Mouse (Mus musculus) liver, embryonic 14.5 days (tissue): ENCODE data around the gene Gna12. TPM values are rescaled to one million over a fixed set of nuclear protein-coding genes. Genes with fewer than 3 reads are reported as not detected.

ENCODE experiments used
- ATAC-seq: fragments of 200-750 bp; cut with Nextera tagmentation; 2 replicates; pipeline ENCODE4 v1.8.0; 2017; ENCODE audit warnings: moderate number of reproducible peaks, mild to moderate bottlenecking, moderate library complexity; ENCODE audit not compliant: insufficient read depth
- DNase-seq, 3 experiments: peaks; one replicate each; pipeline ENCODE4 v3.0.0-alpha.2; 2012 to 2013; ENCODE audit warnings: low read depth in 3 of 3, low spot score in 3 of 3
- H3K27ac ChIP-seq: fragments of 300-500 bp; sonication (generic); 2 replicates; pipeline ENCODE4 v1.5.1; 2014; ENCODE audit warnings: moderate library complexity, mild to moderate bottlenecking, control low read depth, inconsistent platforms
- H3K27me3 ChIP-seq: fragments of 300-500 bp; sonication (generic); 2 replicates; pipeline ENCODE4 v1.6.1; 2014; ENCODE audit warnings: mild to moderate bottlenecking, low read length, moderate library complexity; ENCODE audit not compliant: control insufficient read depth, insufficient read depth
- H3K36me3 ChIP-seq: fragments of 300-500 bp; sonication (generic); replicated peaks from 2 replicates; pipeline ENCODE4 v1.6.1; 2014; ENCODE audit warnings: low read depth; ENCODE audit not compliant: control insufficient read depth, insufficient read depth
- H3K4me1 ChIP-seq, 2 experiments: fragments of 200-500 bp in 1 of 2; fragments of 300-500 bp in 1 of 2; sonication (generic) in 1 of 2; replicated peaks; 2 replicates each; pipeline ENCODE4 v1.6.1; 2012 to 2014; ENCODE audit warnings: antibody characterized with exemption in 1 of 2, inconsistent platforms in 1 of 2, low read length in 1 of 2; ENCODE audit not compliant: control insufficient read depth in 2 of 2, insufficient read depth in 2 of 2
- H3K4me2 ChIP-seq: fragments of 300-500 bp; sonication (generic); 2 replicates; pipeline ENCODE4 v1.6.1; 2014; ENCODE audit warnings: low read depth, mild to moderate bottlenecking, control low read depth, moderate library complexity
- H3K4me3 ChIP-seq, 2 experiments: fragments of 200-500 bp in 1 of 2; fragments of 300-500 bp in 1 of 2; sonication (generic) in 1 of 2; 2 replicates each; pipeline ENCODE4 v1.5.1; 2012 to 2014; ENCODE audit warnings: low read depth in 2 of 2, low read length in 2 of 2, mild to moderate bottlenecking in 2 of 2, control low read depth in 1 of 2, inconsistent platforms in 1 of 2, moderate library complexity in 1 of 2; ENCODE audit not compliant: insufficient read depth in 1 of 2
- H3K9ac ChIP-seq: fragments of 300-500 bp; sonication (generic); replicated peaks from 2 replicates; pipeline ENCODE4 v1.6.1; 2014; ENCODE audit warnings: mild to moderate bottlenecking, control low read depth, moderate library complexity
- H3K9me3 ChIP-seq: fragments of 300-500 bp; sonication (generic); 2 replicates; pipeline ENCODE4 v1.6.1; 2016; ENCODE audit warnings: low read length, mixed read lengths; ENCODE audit not compliant: control insufficient read depth
- CTCF ChIP-seq: IDR thresholded peaks from 2 replicates; pipeline ENCODE4 v1.5.1; 2016; ENCODE audit warnings: antibody characterized with exemption, low read depth, control low read depth
- EP300 ChIP-seq: IDR thresholded peaks from 2 replicates; pipeline ENCODE4 v1.6.1; 2016; ENCODE audit warnings: antibody characterized with exemption, low read depth
- WGBS: fragments of 180-500 bp; shearing (Covaris S2); extraction: QIAGEN DNeasy Blood & Tissue Kit; methylation state at CpG from one replicate; pipeline ENCODE4 v1.1.7; 2014; ENCODE audit not compliant: insufficient replicate concordance; 5-methylcytosine and 5-hydroxymethylcytosine counted together
- polyA plus RNA-seq, 2 experiments: library from polyadenylated mRNA; depleted of rRNA in 1 of 2; stranded (reverse) in 1 of 2; unstranded in 1 of 2; fragments of >200 nt; fragmentation: Nextera tagmentation in 1 of 2; extraction: Ambion mirVana in 1 of 2; gene quantifications; 2 replicates each; pipeline versions ENCODE4 v1.2.1 to v1.2.3; 2012 to 2014

Gene Gna12
- polyA plus RNA-seq, 2 experiments, result 5.4 to 14.2 TPM

DNA sequence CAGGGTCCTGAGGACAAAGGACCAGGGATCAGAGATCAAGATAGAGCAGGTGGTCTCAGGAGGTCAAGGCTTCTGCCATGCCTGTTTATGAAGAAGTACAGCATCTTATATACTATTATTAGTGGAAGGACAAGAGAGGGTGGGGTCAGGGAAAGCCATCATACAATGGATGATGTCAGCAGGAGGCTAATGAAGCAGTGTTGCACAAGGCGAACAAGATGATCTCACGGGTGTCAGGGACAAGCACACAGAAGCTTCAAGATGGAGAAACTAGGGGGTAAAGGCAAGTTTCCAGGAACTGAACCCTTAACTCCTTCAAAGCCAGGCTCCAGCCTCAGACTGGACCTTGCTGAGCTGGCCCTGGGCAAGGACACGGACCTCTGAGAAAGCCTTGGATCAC lies 108.1 kb downstream of the Gna12 start:
- ATAC-seq, result no peak
- Histone ChIP-seq H3K9ac (no peak overlapping the region), H3K36me3 (peaks cover 2% of the 10 kb centered on the region; the same call in 1 of the 2 replicates), H3K9me3 (no peaks in the 10 kb centered on the region), H3K4me3 (no peak overlapping the region), H3K4me2 (no peak overlapping the region), H3K27me3 (no peaks in the 10 kb centered on the region), H3K4me1 (no peaks in the 10 kb centered on the region), H3K27ac (no peak overlapping the region)
- no peak for TF ChIP-seq EP300
- no peak for TF ChIP-seq CTCF
- 52% methylated on average over 3 of the region's 3 CpGs for WGBS
- DNase-seq, result no peak

DNA sequence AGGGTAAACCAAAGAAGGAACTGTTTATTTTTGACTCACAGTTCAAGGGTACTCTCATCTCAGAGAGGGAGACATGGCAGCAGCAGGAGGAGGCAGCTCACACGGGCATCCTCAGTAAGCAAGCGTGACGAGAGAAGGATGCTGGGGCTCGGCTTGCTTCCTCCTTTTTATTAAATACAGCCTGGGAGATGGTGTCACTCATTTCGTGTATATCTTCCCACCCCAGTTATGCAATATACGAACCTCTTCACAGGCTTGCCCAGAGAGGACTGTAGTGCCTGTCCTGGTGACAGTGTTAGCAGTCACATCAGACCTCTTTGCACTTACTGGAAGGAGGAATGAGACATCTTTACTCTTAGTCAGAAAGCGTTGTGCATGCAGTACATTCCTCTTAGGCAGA lies 109.5 kb downstream of the Gna12 start:
- H3K27me3 ChIP-seq, result no peaks in the 10 kb centered on the region
- H3K4me2 ChIP-seq, result no peak overlapping the region
- H3K9me3 ChIP-seq, result no peaks in the 10 kb centered on the region
- H3K9ac ChIP-seq, result no peak overlapping the region
- no peak overlapping the region for H3K4me3 ChIP-seq
- H3K36me3 ChIP-seq, result peaks cover 3% of the 10 kb centered on the region; the same call in 1 of the 2 replicates
- no peak for TF ChIP-seq CTCF
- no peak for TF ChIP-seq EP300
- DNase-seq (no peak), ATAC-seq (no peak)
- H3K27ac ChIP-seq, result no peak overlapping the region
- WGBS, result 44% methylated on average over 7 of the region's 7 CpGs
- H3K4me1 ChIP-seq, result no peaks in the 10 kb centered on the region

DNA sequence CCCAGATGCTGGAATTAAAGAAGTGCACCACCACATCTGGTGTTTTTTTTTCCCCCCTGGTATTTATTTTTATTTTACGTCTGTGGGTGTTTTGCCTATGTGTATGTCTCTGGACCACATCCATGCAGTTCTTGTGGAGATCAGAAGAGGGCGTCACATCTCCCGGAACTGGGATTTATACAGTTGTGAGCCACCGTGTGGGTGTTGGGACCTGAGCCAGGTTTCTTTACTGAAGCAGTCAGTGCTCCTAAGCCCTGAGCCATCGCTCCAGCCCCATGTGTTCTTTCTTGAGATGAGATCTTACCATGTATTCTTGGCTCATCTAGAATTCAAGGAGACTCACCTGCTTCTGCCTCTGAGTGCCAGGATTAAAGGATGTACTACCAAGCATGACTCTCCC lies 119.2 kb downstream of the Gna12 start:
- 68% methylated on average over 5 of the region's 5 CpGs for WGBS
- Histone ChIP-seq H3K27ac (no peak overlapping the region), H3K9me3 (no peaks in the 10 kb centered on the region), H3K27me3 (no peaks in the 10 kb centered on the region), H3K4me1 (peaks cover 0 to 3% of the 10 kb centered on the region in 2 experiments; a peak in 3 of 4 replicates), H3K9ac (no peak overlapping the region), H3K36me3 (peaks cover 11% of the 10 kb centered on the region), H3K4me3 (no peak overlapping the region), H3K4me2 (no peak overlapping the region)
- TF ChIP-seq EP300, result no peak
- no peak for TF ChIP-seq CTCF
- ATAC-seq (no peak), DNase-seq (no peak)

DNA sequence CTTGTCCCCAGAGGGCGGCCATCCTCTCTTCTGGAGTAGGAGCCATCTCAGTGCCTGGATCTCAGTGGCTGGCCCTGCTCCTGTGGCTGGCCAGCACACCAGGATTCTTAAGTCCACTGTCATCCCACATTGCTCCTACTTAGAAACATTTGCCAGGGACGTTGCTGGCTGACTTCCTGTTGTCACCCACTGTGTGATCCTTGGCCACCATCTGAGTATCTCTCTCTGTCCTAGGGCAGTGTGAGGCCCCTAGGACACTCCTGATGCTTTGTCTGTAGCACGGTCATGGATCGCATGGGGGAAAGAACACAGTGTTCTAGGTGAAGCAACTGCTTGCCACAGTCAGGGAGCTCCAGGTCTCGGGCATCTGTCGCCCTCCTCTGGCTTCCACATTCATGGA lies 119.9 kb downstream of the Gna12 start:
- Histone ChIP-seq H3K4me2 (no peak overlapping the region), H3K9ac (no peak overlapping the region), H3K27me3 (no peaks in the 10 kb centered on the region), H3K27ac (no peak overlapping the region), H3K4me3 (no peak overlapping the region), H3K9me3 (no peaks in the 10 kb centered on the region), H3K36me3 (peaks cover 10% of the 10 kb centered on the region), H3K4me1 (peaks cover 0 to 10% of the 10 kb centered on the region in 2 experiments; a peak in 3 of 4 replicates)
- no peak for DNase-seq
- no peak for ATAC-seq
- no peak for TF ChIP-seq CTCF
- TF ChIP-seq EP300, result no peak
- 77% methylated on average over 6 of the region's 6 CpGs for WGBS

Other genes with a start within 250 kb of the Gna12 start
- 12.1 and 15.8 TPM in 2 replicates for gene Lfng, start 223.1 kb downstream of the Gna12 start, polyA plus RNA-seq (2012; rRNA removed)
- gene Lfng, start 223.1 kb downstream of the Gna12 start, polyA plus RNA-seq (2014; fragmentation: Nextera tagmentation; extraction: Ambion mirVana), result 9.9 and 11.4 TPM in 2 replicates
- 8.3 and 10.1 TPM in 2 replicates for gene Ttyh3, start 181.4 kb downstream of the Gna12 start, polyA plus RNA-seq (2012; rRNA removed)
- 5.4 and 7.2 TPM in 2 replicates for gene Ttyh3, start 181.4 kb downstream of the Gna12 start, polyA plus RNA-seq (2014; fragmentation: Nextera tagmentation; extraction: Ambion mirVana)
- 3.8 and 4.6 TPM in 2 replicates for gene Iqce, start 128.1 kb downstream of the Gna12 start, polyA plus RNA-seq (2012; rRNA removed)
- 3.2 and 3.4 TPM in 2 replicates for gene Iqce, start 128.1 kb downstream of the Gna12 start, polyA plus RNA-seq (2014; fragmentation: Nextera tagmentation; extraction: Ambion mirVana)
- 5.1 and 5.8 TPM in 2 replicates for gene Brat1, start 125.4 kb downstream of the Gna12 start, polyA plus RNA-seq (2012; rRNA removed)
- 4.5 and 5.2 TPM in 2 replicates for gene Brat1, start 125.4 kb downstream of the Gna12 start, polyA plus RNA-seq (2014; fragmentation: Nextera tagmentation; extraction: Ambion mirVana)
- gene Amz1, start 106.3 kb downstream of the Gna12 start, polyA plus RNA-seq (2012; rRNA removed), result 0.60 and 0.65 TPM in 2 replicates
- 0.72 and 1.4 TPM in 2 replicates for gene Amz1, start 106.3 kb downstream of the Gna12 start, polyA plus RNA-seq (2014; fragmentation: Nextera tagmentation; extraction: Ambion mirVana)
- gene Card11, start 170.2 kb upstream of the Gna12 start, polyA plus RNA-seq (2012; rRNA removed), result 0.26 and 0.27 TPM in 2 replicates
- 0.06 TPM in 1 of 2 replicates, not detected in the other for gene Card11, start 170.2 kb upstream of the Gna12 start, polyA plus RNA-seq (2014; fragmentation: Nextera tagmentation; extraction: Ambion mirVana)